Mouse (Mus musculus): ENCODE data around the gene Tmbim1. TPM values are rescaled to one million over a fixed set of nuclear protein-coding genes. Genes with fewer than 3 reads are reported as not detected.
"Not testable (repeated sequence)": the region's sequence is repeated elsewhere in the genome, so short reads cannot be mapped to it uniquely, and the experiment has no call there.

Gene Tmbim1
- total and polyA plus RNA-seq, 2 experiments from 2014 or later = 10.5 to 20.7 TPM

GRCm38 (mm10) chr1:74332930-74333329, 27.5 kb upstream of the Tmbim1 start:
- H3K9ac ChIP-seq (replicated peaks; ENCODE audit: low read length, poor library complexity, severe bottlenecking) = peak overlapping the region; percentile 62
- H3K4me3 ChIP-seq (ENCODE audit: low read depth, low read length) = peak overlapping the region; percentile 48
- DNase-seq (ENCODE audit: low spot score) (no peak), ATAC-seq (ENCODE audit: low FRiP score) (no peak)
- no peaks in the 10 kb centered on the region for H3K36me3 ChIP-seq (ENCODE audit: insufficient read depth, low read length)
- H3K4me1 ChIP-seq (ENCODE audit: insufficient read depth, low read length) = 0 out of 2 replicates have a peak, but pooled peaks cover 2% of the 10 kb centered on the region
- no peaks in the 10 kb centered on the region for H3K9me3 ChIP-seq (ENCODE audit: low read length)
- WGBS = 2% methylated on average over 9 of the region's 9 CpGs
- H3K27ac ChIP-seq (ENCODE audit: low read depth, low read length) = peak overlapping the region; percentile 51
- no peaks in the 10 kb centered on the region for H3K27me3 ChIP-seq (ENCODE audit: insufficient read depth, low read length)
- peak overlapping the region; percentile 88 for H3K4me2 ChIP-seq (ENCODE audit: low read depth, low read length, poor library complexity, severe bottlenecking)
- TF ChIP-seq CTCF (IDR thresholded peaks at IDR 0.05) = no peak

DNA sequence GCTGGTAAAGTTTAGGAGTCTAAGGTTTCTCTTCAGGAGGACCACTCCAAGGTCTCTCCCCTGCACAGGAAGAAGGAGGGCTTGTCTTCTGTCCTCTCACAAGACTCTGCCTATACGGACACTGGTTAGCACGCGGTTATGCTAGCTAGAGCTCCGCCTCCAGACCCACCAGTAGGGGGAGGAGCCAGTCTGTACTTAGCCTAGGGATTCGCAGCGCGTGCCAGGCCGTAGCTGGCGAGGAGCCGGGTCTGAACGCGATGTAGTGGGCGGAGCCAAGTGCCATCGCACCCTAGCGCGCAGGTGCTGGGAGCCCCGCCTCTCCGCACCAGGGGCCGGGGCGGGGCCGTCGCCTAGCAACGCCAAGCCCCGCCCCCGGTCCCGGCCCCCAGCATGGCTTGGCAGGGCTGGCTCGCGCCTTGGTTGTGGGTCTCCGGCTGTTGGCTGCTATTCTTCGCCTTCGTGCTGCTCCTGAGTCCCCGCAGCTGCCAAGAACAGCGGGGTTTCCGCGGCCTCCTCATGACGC, 26.9 kb upstream of the Tmbim1 start:
- H3K36me3 ChIP-seq (ENCODE audit: insufficient read depth, low read length) = no peaks in the 10 kb centered on the region
- under 1% methylated on average over 36 of the region's 36 CpGs for WGBS
- H3K4me3 ChIP-seq (ENCODE audit: low read depth, low read length) = peak overlapping the region; percentile 48

GRCm38 (mm10) chr1:74331046-74331681, 25.7 kb upstream of the Tmbim1 start:
- Histone ChIP-seq H3K4me3 (ENCODE audit: low read depth, low read length) (no peak overlapping the region), H3K9me3 (ENCODE audit: low read length) (no peaks in the 10 kb centered on the region), H3K9ac (replicated peaks; ENCODE audit: low read length, poor library complexity, severe bottlenecking) (no peak overlapping the region), H3K36me3 (ENCODE audit: insufficient read depth, low read length) (no peaks in the 10 kb centered on the region), H3K4me1 (ENCODE audit: insufficient read depth, low read length) (0 out of 2 replicates have a peak, but pooled peaks cover 2% of the 10 kb centered on the region), H3K4me2 (ENCODE audit: low read depth, low read length, poor library complexity, severe bottlenecking) (no peak overlapping the region), H3K27me3 (ENCODE audit: insufficient read depth, low read length) (no peaks in the 10 kb centered on the region), H3K27ac (ENCODE audit: low read depth, low read length) (peak overlapping the region; percentile 51; the same call in 1 of the 2 replicates)
- DNase-seq (ENCODE audit: low spot score) (no peak), ATAC-seq (ENCODE audit: low FRiP score) (no peak)
- TF ChIP-seq CTCF (IDR thresholded peaks at IDR 0.05) = no peak
- WGBS = 75% methylated on average over 4 of the region's 4 CpGs

More for the DNA sequence above, 26.9 kb upstream of the Tmbim1 start:
- DNase-seq (ENCODE audit: low spot score) (peak; percentile 97), ATAC-seq (ENCODE audit: low FRiP score) (peak; percentile 93)
- Histone ChIP-seq H3K4me2 (ENCODE audit: low read depth, low read length, poor library complexity, severe bottlenecking) (peak overlapping the region; percentile 88), H3K27me3 (ENCODE audit: insufficient read depth, low read length) (no peaks in the 10 kb centered on the region), H3K9ac (replicated peaks; ENCODE audit: low read length, poor library complexity, severe bottlenecking) (peak overlapping the region; percentile 62), H3K4me1 (ENCODE audit: insufficient read depth, low read length) (0 out of 2 replicates have a peak, but pooled peaks cover 2% of the 10 kb centered on the region), H3K9me3 (ENCODE audit: low read length) (no peaks in the 10 kb centered on the region), H3K27ac (ENCODE audit: low read depth, low read length) (peak overlapping the region; percentile 51)
- peak; percentile 70 for TF ChIP-seq CTCF (IDR thresholded peaks at IDR 0.05)

DNA sequence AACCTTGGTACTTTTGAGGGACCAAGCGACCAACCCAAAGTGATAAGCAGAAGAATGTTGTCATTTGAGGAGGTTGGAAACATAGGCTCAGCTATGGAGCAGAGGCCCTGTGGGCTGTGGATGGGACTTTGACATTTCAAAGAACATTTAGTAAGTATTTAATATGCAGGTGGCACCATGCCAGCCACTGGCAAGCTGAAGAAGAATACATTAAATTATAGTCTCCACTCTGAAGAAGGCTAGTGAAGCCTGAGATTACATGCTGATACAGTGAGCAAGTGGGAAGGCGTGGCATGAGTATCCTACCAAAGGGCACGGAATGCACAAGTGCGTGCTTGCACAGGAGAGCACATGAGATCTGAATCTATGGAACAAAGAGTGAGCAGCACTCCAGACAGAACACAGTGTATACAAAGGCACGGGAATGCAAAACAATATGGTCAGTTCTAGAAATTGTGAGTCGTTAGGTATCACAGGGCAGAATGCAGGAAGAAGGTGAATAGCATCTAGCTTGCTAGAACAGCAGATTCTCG, 24.5 kb upstream of the Tmbim1 start:
- 77% methylated on average over 7 of the region's 7 CpGs for WGBS
- Histone ChIP-seq H3K9me3 (ENCODE audit: low read length) (no peaks in the 10 kb centered on the region), H3K27ac (ENCODE audit: low read depth, low read length) (no peak overlapping the region), H3K9ac (replicated peaks; ENCODE audit: low read length, poor library complexity, severe bottlenecking) (no peak overlapping the region), H3K4me3 (ENCODE audit: low read depth, low read length) (no peak overlapping the region), H3K4me2 (ENCODE audit: low read depth, low read length, poor library complexity, severe bottlenecking) (no peak overlapping the region), H3K4me1 (ENCODE audit: insufficient read depth, low read length) (0 out of 2 replicates have a peak, but pooled peaks cover 2% of the 10 kb centered on the region), H3K36me3 (ENCODE audit: insufficient read depth, low read length) (no peaks in the 10 kb centered on the region), H3K27me3 (ENCODE audit: insufficient read depth, low read length) (no peaks in the 10 kb centered on the region)
- DNase-seq (ENCODE audit: low spot score) (peak; percentile 37), ATAC-seq (ENCODE audit: low FRiP score) (no peak)
- no peak for TF ChIP-seq CTCF (IDR thresholded peaks at IDR 0.05)

GRCm38 (mm10) chr1:74326916-74327315, 21.5 kb upstream of the Tmbim1 start:
- not testable (repeated sequence) for H3K27me3 ChIP-seq (ENCODE audit: insufficient read depth, low read length)
- WGBS = 61% methylated on average over 2 of the region's 2 CpGs

DNA sequence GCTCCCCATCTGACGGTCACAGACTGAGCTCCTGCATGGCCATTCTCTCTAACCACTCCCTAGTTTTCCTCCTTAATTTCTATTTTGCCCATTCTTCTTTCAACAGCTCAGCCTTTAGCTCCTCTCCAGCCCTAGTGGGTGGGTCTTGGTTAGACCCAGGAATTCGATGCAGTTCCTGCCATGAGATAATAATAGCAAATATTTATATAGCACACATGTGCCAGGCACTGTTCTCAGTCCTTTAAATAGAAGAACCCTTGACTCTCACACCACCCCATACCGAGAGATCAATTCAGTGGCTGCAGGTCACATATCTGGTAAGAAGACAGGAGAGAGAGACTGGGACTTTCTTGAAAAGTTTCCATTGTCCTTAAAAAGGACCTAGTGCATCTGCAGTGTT, 16.0 kb upstream of the Tmbim1 start:
- Histone ChIP-seq H3K27me3 (ENCODE audit: insufficient read depth, low read length) (no peaks in the 10 kb centered on the region), H3K27ac (ENCODE audit: low read depth, low read length) (no peak overlapping the region), H3K4me1 (ENCODE audit: insufficient read depth, low read length) (no peaks in the 10 kb centered on the region), H3K9me3 (ENCODE audit: low read length) (no peaks in the 10 kb centered on the region), H3K9ac (replicated peaks; ENCODE audit: low read length, poor library complexity, severe bottlenecking) (no peak overlapping the region), H3K36me3 (ENCODE audit: insufficient read depth, low read length) (no peaks in the 10 kb centered on the region), H3K4me3 (ENCODE audit: low read depth, low read length) (no peak overlapping the region), H3K4me2 (ENCODE audit: low read depth, low read length, poor library complexity, severe bottlenecking) (no peak overlapping the region)
- DNase-seq (ENCODE audit: low spot score) = no peak
- WGBS = 91% methylated on average over 3 of the region's 3 CpGs
- TF ChIP-seq CTCF (IDR thresholded peaks at IDR 0.05) = no peak
- ATAC-seq (ENCODE audit: low FRiP score) = no peak

More at GRCm38 (mm10) chr1:74326916-74327315, 21.5 kb upstream of the Tmbim1 start:
- not testable (repeated sequence) for H3K4me1 ChIP-seq (ENCODE audit: insufficient read depth, low read length); H3K4me3 ChIP-seq (ENCODE audit: low read depth, low read length); H3K9ac ChIP-seq (replicated peaks; ENCODE audit: low read length, poor library complexity, severe bottlenecking); H3K4me2 ChIP-seq (ENCODE audit: low read depth, low read length, poor library complexity, severe bottlenecking); DNase-seq (ENCODE audit: low spot score); H3K36me3 ChIP-seq (ENCODE audit: insufficient read depth, low read length); H3K9me3 ChIP-seq (ENCODE audit: low read length); ATAC-seq (ENCODE audit: low FRiP score); H3K27ac ChIP-seq (ENCODE audit: low read depth, low read length)
